Mouse (Mus musculus) ES-Bruce4 (cell line): Measurements from ENCODE around the gene Clpb. TPM values are rescaled to one million over a fixed set of nuclear protein-coding genes. Genes with fewer than 3 reads are reported as not detected.
A peak's percentile ranks its signal among the peaks of the same experiment; 100 is the strongest.

Source experiments
- H3K27ac ChIP-seq: 2 replicates; pipeline ENCODE4 v1.5.1; 2012; ENCODE audit warnings: low read length, inconsistent platforms; ENCODE audit not compliant: insufficient read depth
- H3K27me3 ChIP-seq: 2 replicates; pipeline ENCODE4 v1.6.1; 2012; ENCODE audit warnings: mild to moderate bottlenecking, low read length, inconsistent platforms; ENCODE audit not compliant: control insufficient read depth, poor library complexity, insufficient read depth, severe bottlenecking
- H3K36me3 ChIP-seq: 2 replicates; pipeline ENCODE4 v1.6.1; 2012; ENCODE audit warnings: inconsistent platforms, mild to moderate bottlenecking, low read length, moderate library complexity; ENCODE audit not compliant: control insufficient read depth, poor library complexity, insufficient read depth, severe bottlenecking
- H3K4me1 ChIP-seq: one replicate; pipeline ENCODE4 v1.8.1; 2011; ENCODE audit warnings: low read length; ENCODE audit not compliant: control insufficient read depth, insufficient read depth
- H3K4me3 ChIP-seq: 2 replicates; pipeline ENCODE4 v1.5.1; 2011; ENCODE audit warnings: low read depth, mild to moderate bottlenecking, low read length
- H3K9ac ChIP-seq: 2 replicates; pipeline ENCODE4 v1.6.1; 2012; ENCODE audit warnings: low read depth, mild to moderate bottlenecking, inconsistent platforms; ENCODE audit not compliant: poor library complexity, severe bottlenecking
- H3K9me3 ChIP-seq: replicated peaks from 2 replicates; pipeline ENCODE4 v1.6.1; 2012; ENCODE audit warnings: mild to moderate bottlenecking, low read length, inconsistent platforms; ENCODE audit not compliant: control insufficient read depth, poor library complexity, insufficient read depth, severe bottlenecking
- CTCF ChIP-seq: IDR thresholded peaks from one replicate; pipeline ENCODE4 v1.8.1; 2011; ENCODE audit warnings: low read depth, low read length
- EP300 ChIP-seq: IDR thresholded peaks from 2 replicates; pipeline ENCODE4 v1.6.1; 2011; ENCODE audit warnings: low read depth, low read length; ENCODE audit not compliant: insufficient read depth
- POLR2A ChIP-seq: IDR thresholded peaks from one replicate; pipeline ENCODE4 v1.8.1; 2011; ENCODE audit warnings: low read length; ENCODE audit not compliant: insufficient read depth
- polyA plus RNA-seq: library from polyadenylated mRNA; stranded (reverse); fragments of >200 nt; gene quantifications from 2 replicates; pipeline ENCODE4 v1.2.4, GENCODE M21; 2011; ENCODE audit warnings: low read depth; ENCODE audit not compliant: missing spikeins, insufficient read depth, insufficient read length

Clpb gene
- polyA plus RNA-seq, 1 experiment: 58.9 TPM

DNA sequence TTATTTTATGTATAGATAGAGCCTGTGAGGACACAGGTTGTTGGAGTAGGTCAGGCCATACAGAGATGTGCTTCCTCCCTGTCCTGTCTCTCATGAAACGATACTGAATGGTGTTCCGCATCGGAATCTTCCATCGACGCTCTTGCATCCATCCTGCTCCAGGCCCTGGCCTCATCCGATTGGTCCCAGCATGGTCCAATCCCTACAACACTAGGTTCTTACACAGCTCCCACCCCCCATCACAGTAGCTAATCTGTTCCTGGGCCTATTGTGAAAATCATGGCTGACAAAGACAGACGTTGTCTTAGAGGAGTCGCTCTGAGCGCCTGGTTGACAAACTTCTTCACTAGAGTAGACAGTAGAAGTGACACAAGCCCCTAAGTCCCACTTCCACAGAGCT, 13.7 kb upstream of the Clpb start:
- H3K27ac ChIP-seq: no peak overlapping the region
- H3K9ac ChIP-seq: no peak overlapping the region
- H3K9me3 ChIP-seq: no peaks in the 10 kb centered on the region
- H3K27me3 ChIP-seq: no peaks in the 10 kb centered on the region
- H3K36me3 ChIP-seq: no peaks in the 10 kb centered on the region
- H3K4me3 ChIP-seq: no peak overlapping the region
- no peak for TF ChIP-seq CTCF
- TF ChIP-seq EP300: no peak
- no peak for TF ChIP-seq POLR2A
- no peaks in the 10 kb centered on the region for H3K4me1 ChIP-seq

DNA sequence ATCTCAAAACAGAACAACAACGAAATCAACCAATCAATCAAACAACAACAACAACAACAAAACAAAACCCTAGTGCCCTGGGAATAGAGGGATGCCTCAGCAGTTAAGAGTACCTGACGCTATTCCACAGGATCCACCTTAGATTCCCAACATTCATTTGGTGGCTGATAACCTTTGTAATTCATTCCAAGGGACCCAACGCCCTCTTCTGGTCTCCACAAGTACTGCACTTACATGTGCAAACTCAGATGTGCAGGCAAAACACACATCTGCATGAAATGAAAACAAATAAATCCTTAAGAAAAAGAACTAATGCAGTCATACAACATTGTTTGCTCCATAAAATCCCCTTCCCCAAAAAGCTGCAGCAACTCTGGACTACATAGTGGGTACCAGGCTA, 12.9 kb upstream of the Clpb start:
- H3K9ac ChIP-seq: no peak overlapping the region
- TF ChIP-seq EP300 (no peak), POLR2A (no peak), CTCF (no peak)

GRCm38 (mm10) chr7:101653681-101654209, 9.7 kb upstream of the Clpb start:
- Histone ChIP-seq H3K4me1 (no peaks in the 10 kb centered on the region), H3K27ac (no peak overlapping the region), H3K27me3 (no peaks in the 10 kb centered on the region), H3K9ac (no peak overlapping the region), H3K4me3 (no peak overlapping the region), H3K36me3 (no peaks in the 10 kb centered on the region), H3K9me3 (no peaks in the 10 kb centered on the region)
- peak; percentile 10 for TF ChIP-seq CTCF
- TF ChIP-seq EP300: no peak
- TF ChIP-seq POLR2A: no peak

More for the DNA sequence above, 12.9 kb upstream of the Clpb start:
- Histone ChIP-seq H3K27me3 (no peaks in the 10 kb centered on the region), H3K9me3 (no peaks in the 10 kb centered on the region), H3K27ac (no peak overlapping the region), H3K4me3 (no peak overlapping the region), H3K36me3 (no peaks in the 10 kb centered on the region), H3K4me1 (no peaks in the 10 kb centered on the region)

DNA sequence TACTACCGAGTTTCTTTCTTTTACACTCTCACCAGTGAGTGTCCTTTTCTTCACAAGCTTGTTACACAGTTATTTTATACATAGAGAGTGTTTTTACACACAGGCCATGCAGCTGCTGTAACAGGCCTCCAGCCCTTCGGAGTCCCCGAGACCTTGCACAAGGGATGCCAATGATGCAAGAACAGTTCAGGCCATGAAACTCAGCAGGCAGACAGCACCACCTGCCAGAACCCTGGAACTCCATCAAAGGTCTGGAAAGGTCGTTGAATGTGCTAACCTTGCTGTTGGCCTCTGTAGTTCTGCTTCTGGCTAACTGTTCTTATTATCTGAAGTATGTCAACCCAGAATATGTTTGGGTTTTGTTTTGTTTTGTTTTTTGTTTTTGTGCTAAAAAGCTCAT, 8.5 kb upstream of the Clpb start:
- no peaks in the 10 kb centered on the region for H3K9me3 ChIP-seq
- no peak overlapping the region for H3K4me3 ChIP-seq
- TF ChIP-seq EP300 (no peak), POLR2A (no peak), CTCF (no peak)
- H3K36me3 ChIP-seq: no peaks in the 10 kb centered on the region
- H3K27me3 ChIP-seq: no peaks in the 10 kb centered on the region
- no peaks in the 10 kb centered on the region for H3K4me1 ChIP-seq
- H3K27ac ChIP-seq: no peak overlapping the region
- no peak overlapping the region for H3K9ac ChIP-seq

GRCm38 (mm10) chr7:101662006-101662405, 1.4 kb upstream of the Clpb start:
- Histone ChIP-seq H3K9me3 (no peaks in the 10 kb centered on the region), H3K9ac (no peak overlapping the region), H3K27me3 (no peaks in the 10 kb centered on the region), H3K4me3 (no peak overlapping the region), H3K4me1 (no peaks in the 10 kb centered on the region), H3K27ac (no peak overlapping the region), H3K36me3 (no peaks in the 10 kb centered on the region; the same call in 1 of the 2 replicates)
- TF ChIP-seq POLR2A: no peak
- TF ChIP-seq CTCF: peak; percentile 13
- TF ChIP-seq EP300: no peak

- peaks cover 3% of the 10 kb centered on the region for H3K4me1 ChIP-seq
- H3K4me3 ChIP-seq: no peak overlapping the region
- no peaks in the 10 kb centered on the region for H3K27me3 ChIP-seq
- no peaks in the 10 kb centered on the region for H3K9me3 ChIP-seq
- H3K27ac ChIP-seq: no peak overlapping the region
- H3K36me3 ChIP-seq: peaks cover 2% of the 10 kb centered on the region; the same call in 1 of the 2 replicates
- TF ChIP-seq CTCF (peak; percentile 80), POLR2A (no peak)
- no peak overlapping the region for H3K9ac ChIP-seq
Measured at GRCm38 (mm10) chr7:101666581-101666980, 3.1 kb downstream of the Clpb start.

DNA sequence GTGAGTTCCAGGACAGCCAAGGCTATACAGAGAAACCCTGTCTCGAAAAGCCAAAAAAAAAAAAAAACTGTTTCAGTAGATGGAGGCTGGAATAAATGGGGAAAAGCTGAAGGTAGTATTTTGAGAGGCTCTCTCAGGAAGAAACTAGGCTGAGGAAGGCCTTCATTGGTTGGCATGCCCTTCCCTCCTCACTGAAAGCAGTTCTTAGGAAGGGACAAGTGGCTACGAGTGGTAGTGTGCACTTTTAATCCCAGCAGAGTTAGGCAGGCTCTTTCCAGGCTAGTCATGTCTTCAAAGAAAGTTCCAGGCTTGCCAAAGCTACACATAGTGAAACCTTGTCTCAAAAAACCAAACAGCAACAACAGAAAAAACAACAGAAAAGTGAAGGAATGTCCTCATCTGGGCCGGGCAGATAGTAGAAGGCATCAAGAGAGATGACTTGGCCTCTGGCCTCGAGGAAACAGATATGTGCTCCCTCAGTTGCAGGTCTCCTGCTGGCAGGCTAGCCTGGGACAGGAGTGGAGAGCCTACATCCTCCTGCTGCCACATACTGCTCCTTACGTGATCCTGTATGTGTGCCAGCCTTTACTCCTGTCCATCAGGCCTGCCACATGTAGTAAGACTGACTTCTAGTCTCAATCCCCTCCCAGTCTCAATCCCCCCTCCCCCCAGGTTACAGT, 8.3 kb downstream of the Clpb start:
- peaks cover 3% of the 10 kb centered on the region for H3K4me1 ChIP-seq
- no peaks in the 10 kb centered on the region for H3K27me3 ChIP-seq
- H3K9ac ChIP-seq: no peak overlapping the region
- TF ChIP-seq CTCF (no peak), POLR2A (no peak), EP300 (no peak)
- no peaks in the 10 kb centered on the region for H3K9me3 ChIP-seq
- no peak overlapping the region for H3K4me3 ChIP-seq
- peaks cover 2% of the 10 kb centered on the region; the same call in 1 of the 2 replicates for H3K36me3 ChIP-seq
- H3K27ac ChIP-seq: no peak overlapping the region
